ENCODE assay signal across 8 mouse cellular contexts in genomic region chr10:115362623-115362964, GRCm38 (mm10). TPM values are rescaled to one million over a fixed set of nuclear protein-coding genes. Genes with fewer than 3 reads are reported as not detected.
A peak's percentile ranks its signal among the peaks of the same experiment; 100 is the strongest.
DNase-seq lines count a peak whose midpoint lies in the region; ATAC-seq and TF ChIP-seq lines count a peak whose summit lies in the region.

No protein-coding gene starts in this region.

- no peak for TF ChIP-seq POLR2A in embryonic fibroblast, embryonic 13.5 days (IDR thresholded peaks at IDR 0.05; ENCODE audit: low read depth, low read length)

- DNase-seq in lung, embryonic 14.5 days: no peak
- DNase-seq in lung, postnatal 36 days: no peak
- no peak for DNase-seq in limb, embryonic 11.5 days (ENCODE audit: low spot score)
- no peak for DNase-seq in left cerebral cortex, postnatal 14 days (ENCODE audit: low spot score in 2 of 2)
- DNase-seq in adrenal gland, adult (ENCODE audit: inconsistent age in 2 of 2, low spot score in 1 of 2): no peak
- DNase-seq in kidney, postnatal 36 days: no peak

- H3K27me3 ChIP-seq in lung, embryonic 14.5 days (ENCODE audit: insufficient read depth, low read length): no peaks in the 10 kb centered on the region
- no peaks in the 10 kb centered on the region for H3K27me3 ChIP-seq in limb, embryonic 11.5 days (ENCODE audit: control insufficient read depth, insufficient read depth, low read length)
- no peaks in the 10 kb centered on the region for H3K27me3 ChIP-seq in neural tube, embryonic 14.5 days (ENCODE audit: control insufficient read depth, insufficient read depth, low read length)

- H3K4me1 ChIP-seq in lung, embryonic 14.5 days (ENCODE audit: insufficient read depth): 0 out of 2 replicates have a peak, but pooled peaks cover 4% of the 10 kb centered on the region
- 0 out of 2 replicates have a peak, but pooled peaks cover 12% of the 10 kb centered on the region for H3K4me1 ChIP-seq in embryonic fibroblast, embryonic 13.5 days (ENCODE audit: control insufficient read depth, insufficient read depth, low read length)
- no peaks in the 10 kb centered on the region for H3K4me1 ChIP-seq in limb, embryonic 11.5 days (ENCODE audit: control insufficient read depth, insufficient read depth, low read length)
- H3K4me1 ChIP-seq in neural tube, embryonic 14.5 days (ENCODE audit: control insufficient read depth, insufficient read depth, low read length): peaks cover 13% of the 10 kb centered on the region

- H3K9me3 ChIP-seq in lung, embryonic 14.5 days (ENCODE audit: low read depth, low read length): no peaks in the 10 kb centered on the region
- no peaks in the 10 kb centered on the region for H3K9me3 ChIP-seq in limb, embryonic 11.5 days (ENCODE audit: control insufficient read depth, low read length)
- H3K9me3 ChIP-seq in neural tube, embryonic 14.5 days (ENCODE audit: control insufficient read depth, low read length): no peaks in the 10 kb centered on the region

- 4% methylated on average over 9 of the region's 9 CpGs for WGBS in lung, embryonic 14.5 days
- WGBS in limb, embryonic 11.5 days: 8% methylated on average over 9 of the region's 9 CpGs
- WGBS in neural tube, embryonic 14.5 days: 9% methylated on average over 9 of the region's 9 CpGs

- H3K4me2 ChIP-seq in lung, embryonic 14.5 days: peak overlapping the region; percentile 88
- peak overlapping the region; percentile 60 for H3K4me2 ChIP-seq in limb, embryonic 11.5 days (ENCODE audit: low read depth, severe bottlenecking)
- H3K4me2 ChIP-seq in neural tube, embryonic 14.5 days (ENCODE audit: low read depth, low read length): peak overlapping the region; percentile 67

- H3K27ac ChIP-seq in lung, embryonic 14.5 days (ENCODE audit: low read depth): peak overlapping the region; percentile 96
- peak overlapping the region; percentile 99 for H3K27ac ChIP-seq in embryonic fibroblast, embryonic 13.5 days (ENCODE audit: insufficient read depth, low read length)
- H3K27ac ChIP-seq in limb, embryonic 11.5 days (replicated peaks; ENCODE audit: low read depth, low read length): peak overlapping the region; percentile 88
- H3K27ac ChIP-seq in neural tube, embryonic 14.5 days (ENCODE audit: low read depth, low read length): peak overlapping the region; percentile 90

- peak; percentile 22 for ATAC-seq in lung, embryonic 14.5 days (ENCODE audit: insufficient read depth)
- no peak for ATAC-seq in limb, embryonic 11.5 days (ENCODE audit: insufficient number of reproducible peaks, low FRiP score, low TSS enrichment, low read depth)
- peak; percentile 22 for ATAC-seq in neural tube, embryonic 14.5 days (ENCODE audit: low read depth)

- H3K36me3 ChIP-seq in lung, embryonic 14.5 days (ENCODE audit: insufficient read depth): no peaks in the 10 kb centered on the region
- no peaks in the 10 kb centered on the region for H3K36me3 ChIP-seq in limb, embryonic 11.5 days (ENCODE audit: control insufficient read depth, insufficient read depth, low read length)
- no peaks in the 10 kb centered on the region for H3K36me3 ChIP-seq in neural tube, embryonic 14.5 days (ENCODE audit: control insufficient read depth, insufficient read depth, low read length)

- no peak for TF ChIP-seq CTCF in lung, embryonic 14.5 days (IDR thresholded peaks at IDR 0.05; ENCODE audit: low read depth)
- no peak for TF ChIP-seq CTCF in embryonic fibroblast, embryonic 13.5 days (IDR thresholded peaks at IDR 0.05; ENCODE audit: borderline replicate concordance, insufficient read depth, low read length)

- peak overlapping the region; percentile 60 for H3K9ac ChIP-seq in lung, embryonic 14.5 days
- peak overlapping the region; percentile 61 for H3K9ac ChIP-seq in limb, embryonic 11.5 days (ENCODE audit: low read length)
- peak overlapping the region; percentile 44 for H3K9ac ChIP-seq in neural tube, embryonic 14.5 days (replicated peaks; ENCODE audit: low read depth, low read length)

- intact Hi-C loops in left cerebral cortex, postnatal 14 days (cut with DNase I): no loop called here

- peak overlapping the region; percentile 51 for H3K4me3 ChIP-seq in lung, embryonic 14.5 days (ENCODE audit: low read depth, low read length)
- H3K4me3 ChIP-seq in embryonic fibroblast, embryonic 13.5 days (ENCODE audit: insufficient read depth, low read length): peak overlapping the region; percentile 61
- H3K4me3 ChIP-seq in limb, embryonic 11.5 days (ENCODE audit: low read depth, low read length): peak overlapping the region; percentile 56
- H3K4me3 ChIP-seq in neural tube, embryonic 14.5 days (ENCODE audit: low read depth, low read length): peak overlapping the region; percentile 51

RNA-seq across cellular contexts. Expression of gene Tmem19, which starts 0.3 kb away (rescaled TPM):
- polyA plus RNA-seq in lung, embryonic 14.5 days (2014; fragmentation: Nextera tagmentation; extraction: Ambion mirVana): 28.5 and 30.1 TPM in 2 replicates
- 40.7 and 51.5 TPM in 2 replicates for polyA plus RNA-seq in embryonic fibroblast, embryonic 13.5 days (2011; ENCODE audit: insufficient read length, low read depth, missing spikeins)
- 25.8 and 28.2 TPM in 2 replicates for polyA plus RNA-seq in limb, embryonic 11.5 days (2014; fragmentation: Nextera tagmentation; extraction: Ambion mirVana)
- polyA plus RNA-seq in neural tube, embryonic 14.5 days (2014; fragmentation: Nextera tagmentation; extraction: Ambion mirVana): 39.3 and 42.1 TPM in 2 replicates
- 10 to 100 TPM; 52.6 to 57.6 TPM for total RNA-seq in left cerebral cortex, postnatal 14 days (2021)

RNA-seq across cellular contexts. Expression of gene Thap2, which starts 21.6 kb away (rescaled TPM):
- 17.3 and 19.0 TPM in 2 replicates for polyA plus RNA-seq in lung, embryonic 14.5 days (2014; fragmentation: Nextera tagmentation; extraction: Ambion mirVana)
- polyA plus RNA-seq in embryonic fibroblast, embryonic 13.5 days (2011; ENCODE audit: insufficient read length, low read depth, missing spikeins): 14.0 and 14.4 TPM in 2 replicates
- 21.3 and 21.7 TPM in 2 replicates for polyA plus RNA-seq in limb, embryonic 11.5 days (2014; fragmentation: Nextera tagmentation; extraction: Ambion mirVana)
- 20.7 and 25.9 TPM in 2 replicates for polyA plus RNA-seq in neural tube, embryonic 14.5 days (2014; fragmentation: Nextera tagmentation; extraction: Ambion mirVana)
- 10 to 100 TPM; 10.7 to 13.1 TPM for total RNA-seq in left cerebral cortex, postnatal 14 days (2021)

RNA-seq across cellular contexts. Expression of gene Zfc3h1, which starts 22.2 kb away (rescaled TPM):
- 22.7 and 23.1 TPM in 2 replicates for polyA plus RNA-seq in lung, embryonic 14.5 days (2014; fragmentation: Nextera tagmentation; extraction: Ambion mirVana)
- 97.1 and 120 TPM in 2 replicates for polyA plus RNA-seq in embryonic fibroblast, embryonic 13.5 days (2011; ENCODE audit: insufficient read length, low read depth, missing spikeins)
- polyA plus RNA-seq in limb, embryonic 11.5 days (2014; fragmentation: Nextera tagmentation; extraction: Ambion mirVana): 28.2 and 28.3 TPM in 2 replicates
- polyA plus RNA-seq in neural tube, embryonic 14.5 days (2014; fragmentation: Nextera tagmentation; extraction: Ambion mirVana): 26.6 and 31.3 TPM in 2 replicates
- total RNA-seq in left cerebral cortex, postnatal 14 days (2021): 10 to 100 TPM; 50.9 to 52.6 TPM

RNA-seq across cellular contexts. Expression of gene Rab21, which starts 47.2 kb away (rescaled TPM):
- polyA plus RNA-seq in lung, embryonic 14.5 days (2014; fragmentation: Nextera tagmentation; extraction: Ambion mirVana): 7.3 and 7.4 TPM in 2 replicates
- polyA plus RNA-seq in embryonic fibroblast, embryonic 13.5 days (2011; ENCODE audit: insufficient read length, low read depth, missing spikeins): 63.3 and 64.7 TPM in 2 replicates
- 6.6 and 12.0 TPM in 2 replicates for polyA plus RNA-seq in limb, embryonic 11.5 days (2014; fragmentation: Nextera tagmentation; extraction: Ambion mirVana)
- 13.8 and 15.4 TPM in 2 replicates for polyA plus RNA-seq in neural tube, embryonic 14.5 days (2014; fragmentation: Nextera tagmentation; extraction: Ambion mirVana)
- 10 to 100 TPM; 49.7 to 50.6 TPM for total RNA-seq in left cerebral cortex, postnatal 14 days (2021)
